Mouse (Mus musculus) kidney, adult 2 months (tissue): ENCODE data around the gene Mrps27.

ENCODE experiments used
- CTCF ChIP-seq: fragments of 200-500 bp; conservative IDR thresholded peaks from 2 replicates; pipeline ENCODE4 v1.5.1; 2011; ENCODE audit warnings: low read depth, mild to moderate bottlenecking, control low read depth, low read length, moderate library complexity, mixed read lengths; ENCODE audit not compliant: insufficient read depth, insufficient read length
- POLR2A ChIP-seq: fragments of 200-500 bp; IDR thresholded peaks from one replicate; pipeline ENCODE4 v1.6.1; 2011; ENCODE audit warnings: low read depth, low read length, control low read depth

- TF ChIP-seq POLR2A (no peak), CTCF (no peak)
Measured at GRCm38 (mm10) chr13:99464551-99464950, 120.0 kb downstream of the Mrps27 start.
